Mouse (Mus musculus) hindbrain, postnatal 0 days (tissue): ENCODE measurements around the gene Kcnj6. TPM values are rescaled to one million over a fixed set of nuclear protein-coding genes. Genes with fewer than 3 reads are reported as not detected.

Experiments
- ATAC-seq: fragments of 200-750 bp; cut with Nextera tagmentation; 2 replicates; pipeline ENCODE4 v1.8.0; 2017; ENCODE audit warnings: mild to moderate bottlenecking, moderate TSS enrichment, moderate library complexity
- DNase-seq: peaks from one replicate; pipeline ENCODE4 v3.0.0-alpha.2; 2015; ENCODE audit warnings: low spot score
- H3K27ac ChIP-seq: fragments of 300-500 bp; sonication (generic); 2 replicates; pipeline ENCODE4 v1.5.1; 2014; ENCODE audit warnings: mild to moderate bottlenecking
- H3K27me3 ChIP-seq: fragments of 300-500 bp; sonication (generic); 2 replicates; pipeline ENCODE4 v1.6.1; 2014; ENCODE audit warnings: low read length, mixed read lengths; ENCODE audit not compliant: insufficient read depth
- H3K36me3 ChIP-seq: fragments of 300-500 bp; sonication (generic); 2 replicates; pipeline ENCODE4 v1.6.1; 2014; ENCODE audit warnings: low read length, mixed read lengths; ENCODE audit not compliant: insufficient read depth
- H3K4me1 ChIP-seq: fragments of 300-500 bp; sonication (generic); 2 replicates; pipeline ENCODE4 v1.6.1; 2014; ENCODE audit warnings: antibody characterized with exemption, low read length, mixed read lengths; ENCODE audit not compliant: insufficient read depth
- H3K4me2 ChIP-seq: fragments of 300-500 bp; sonication (generic); 2 replicates; pipeline ENCODE4 v1.6.1; 2014; ENCODE audit warnings: low read depth, mild to moderate bottlenecking, low read length, moderate library complexity, mixed read lengths
- H3K4me3 ChIP-seq: fragments of 300-500 bp; sonication (generic); 2 replicates; pipeline ENCODE4 v1.5.1; 2014; ENCODE audit warnings: low read length
- H3K9ac ChIP-seq: fragments of 300-500 bp; sonication (generic); replicated peaks from 2 replicates; pipeline ENCODE4 v1.6.1; 2014; ENCODE audit warnings: mild to moderate bottlenecking, low read length, moderate library complexity, mixed read lengths
- H3K9me3 ChIP-seq: fragments of 300-500 bp; sonication (generic); 2 replicates; pipeline ENCODE4 v1.6.1; 2016; ENCODE audit warnings: low read length, mixed read lengths
- CTCF ChIP-seq: IDR thresholded peaks from 2 replicates; pipeline ENCODE4 v1.5.1; 2016; ENCODE audit warnings: antibody characterized with exemption, control low read depth, low read depth
- WGBS: fragments of 180-500 bp; shearing (Covaris S2); extraction: QIAGEN DNeasy Blood & Tissue Kit; methylation state at CpG from one replicate; pipeline ENCODE4 v1.1.7; 2014; 5-methylcytosine and 5-hydroxymethylcytosine counted together
- polyA plus RNA-seq: library from polyadenylated mRNA; unstranded; fragments of >200 nt; fragmentation: Nextera tagmentation; extraction: Ambion mirVana; gene quantifications from 2 replicates; pipeline ENCODE4 v1.2.1, GENCODE M21; 2015
- total RNA-seq: library from RNA; depleted of rRNA; stranded (reverse); fragments of >200 nt; gene quantifications from 2 replicates; pipeline ENCODE4 v1.2.3, GENCODE M21; 2014

Kcnj6 gene
- total and polyA plus RNA-seq, 2 experiments from 2014 or later = 4.3 to 18.3 TPM

DNA sequence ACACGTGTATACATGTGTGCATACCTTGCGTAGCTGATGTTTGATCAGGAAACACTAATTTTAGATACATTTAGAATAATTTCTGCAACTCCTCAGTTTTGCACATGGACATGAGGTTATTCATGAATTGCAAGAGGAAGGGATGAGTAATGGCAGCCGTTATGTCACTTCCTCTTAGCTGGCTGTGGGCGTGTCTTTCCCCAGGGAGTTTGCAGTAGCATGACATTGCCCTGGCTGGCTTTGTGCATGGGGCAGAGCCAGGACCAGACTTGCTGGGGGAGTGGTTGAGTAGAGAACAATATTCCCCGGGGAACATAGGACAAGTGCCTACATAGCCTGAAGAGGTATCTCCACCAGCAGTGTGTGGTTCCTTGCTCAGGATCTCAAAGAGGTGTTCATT is 134.0 kb downstream of the Kcnj6 start:
- Histone ChIP-seq H3K9me3 (no peaks in the 10 kb centered on the region), H3K4me2 (no peak overlapping the region), H3K36me3 (no peaks in the 10 kb centered on the region), H3K9ac (no peak overlapping the region), H3K4me3 (no peak overlapping the region), H3K27me3 (no peaks in the 10 kb centered on the region), H3K27ac (no peak overlapping the region), H3K4me1 (no peaks in the 10 kb centered on the region)
- TF ChIP-seq CTCF = no peak
- DNase-seq = no peak
- no peak for ATAC-seq
- WGBS = 90% methylated on average over 5 of the region's 5 CpGs

DNA sequence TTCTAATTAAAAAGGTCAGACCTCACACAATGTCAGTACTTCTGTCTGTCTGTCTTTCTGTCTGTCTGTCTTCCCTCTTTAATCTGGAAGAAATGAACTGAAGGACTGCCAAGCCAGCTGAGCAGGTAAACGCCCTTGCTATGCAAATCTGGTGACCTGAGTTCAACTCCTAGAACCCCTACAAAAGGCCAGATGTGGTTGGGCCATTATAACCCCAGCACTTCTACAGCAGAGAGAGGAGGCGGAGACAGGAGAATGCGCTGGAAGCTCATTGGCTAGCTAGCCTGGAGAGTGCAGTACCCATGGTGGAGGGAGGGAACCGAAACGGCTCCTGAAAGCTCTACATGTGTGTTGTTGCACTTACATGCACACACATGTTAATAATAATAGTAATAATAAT is 141.5 kb downstream of the Kcnj6 start:
- no peak for TF ChIP-seq CTCF
- H3K36me3 ChIP-seq = no peaks in the 10 kb centered on the region
- no peak overlapping the region for H3K27ac ChIP-seq
- H3K4me2 ChIP-seq = no peak overlapping the region
- H3K27me3 ChIP-seq = no peaks in the 10 kb centered on the region
- H3K9me3 ChIP-seq = no peaks in the 10 kb centered on the region
- no peaks in the 10 kb centered on the region for H3K4me1 ChIP-seq
- no peak overlapping the region for H3K9ac ChIP-seq
- 86% methylated on average over 5 of the region's 5 CpGs for WGBS
- DNase-seq (no peak), ATAC-seq (no peak)
- no peak overlapping the region for H3K4me3 ChIP-seq

- no peak for TF ChIP-seq CTCF
- WGBS = 62% methylated on average over 19 of the region's 19 CpGs
Measured at GRCm38 (mm10) chr16:94852407-94853160, 144.9 kb downstream of the Kcnj6 start.

GRCm38 (mm10) chr16:94850393-94850792 is 147.1 kb downstream of the Kcnj6 start:
- Histone ChIP-seq H3K9me3 (no peaks in the 10 kb centered on the region), H3K4me1 (no peaks in the 10 kb centered on the region), H3K9ac (no peak overlapping the region), H3K27ac (no peak overlapping the region), H3K27me3 (no peaks in the 10 kb centered on the region), H3K36me3 (no peaks in the 10 kb centered on the region), H3K4me3 (no peak overlapping the region), H3K4me2 (0 out of 2 replicates have a peak overlapping the region, but pooled peaks have one; percentile 5)
- no peak for DNase-seq
- ATAC-seq = peak; percentile 27; the same call in 1 of the 2 replicates
- TF ChIP-seq CTCF = no peak
- WGBS = 28% methylated on average over 14 of the region's 14 CpGs

More at GRCm38 (mm10) chr16:94852407-94853160, 144.9 kb downstream of the Kcnj6 start:
- no peak overlapping the region for H3K27ac ChIP-seq
- H3K9me3 ChIP-seq = no peaks in the 10 kb centered on the region
- no peak overlapping the region for H3K4me3 ChIP-seq
- H3K36me3 ChIP-seq = no peaks in the 10 kb centered on the region
- H3K4me1 ChIP-seq = no peaks in the 10 kb centered on the region
- no peak overlapping the region for H3K9ac ChIP-seq
- no peaks in the 10 kb centered on the region for H3K27me3 ChIP-seq
- H3K4me2 ChIP-seq = no peak overlapping the region
- DNase-seq (no peak), ATAC-seq (no peak)

DNA sequence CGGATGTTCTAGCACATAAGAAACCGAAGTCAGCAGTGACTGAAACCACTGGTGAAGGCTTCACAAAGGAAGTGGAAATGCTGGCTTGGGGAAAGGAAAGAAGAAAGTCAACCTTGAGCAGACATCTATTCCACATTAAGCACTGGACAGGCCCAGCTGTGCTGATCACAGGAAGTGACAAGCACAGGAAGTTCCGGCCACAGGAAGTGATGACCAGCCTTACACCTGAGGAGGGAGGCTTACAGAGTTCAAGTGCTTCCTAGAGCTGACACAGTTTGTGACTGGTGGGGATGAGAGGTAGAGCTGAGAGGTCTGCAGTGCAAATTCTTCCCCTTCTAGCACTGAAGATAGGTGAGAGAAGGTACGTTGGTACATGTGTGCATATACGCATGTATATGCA is 151.5 kb downstream of the Kcnj6 start:
- H3K4me2 ChIP-seq = no peak overlapping the region
- no peak overlapping the region for H3K27ac ChIP-seq
- DNase-seq (no peak), ATAC-seq (no peak)
- H3K27me3 ChIP-seq = no peaks in the 10 kb centered on the region
- 92% methylated on average over 5 of the region's 5 CpGs for WGBS
- H3K36me3 ChIP-seq = no peaks in the 10 kb centered on the region
- no peaks in the 10 kb centered on the region for H3K4me1 ChIP-seq
- H3K4me3 ChIP-seq = no peak overlapping the region
- no peak overlapping the region for H3K9ac ChIP-seq
- TF ChIP-seq CTCF = no peak
- H3K9me3 ChIP-seq = no peaks in the 10 kb centered on the region

DNA sequence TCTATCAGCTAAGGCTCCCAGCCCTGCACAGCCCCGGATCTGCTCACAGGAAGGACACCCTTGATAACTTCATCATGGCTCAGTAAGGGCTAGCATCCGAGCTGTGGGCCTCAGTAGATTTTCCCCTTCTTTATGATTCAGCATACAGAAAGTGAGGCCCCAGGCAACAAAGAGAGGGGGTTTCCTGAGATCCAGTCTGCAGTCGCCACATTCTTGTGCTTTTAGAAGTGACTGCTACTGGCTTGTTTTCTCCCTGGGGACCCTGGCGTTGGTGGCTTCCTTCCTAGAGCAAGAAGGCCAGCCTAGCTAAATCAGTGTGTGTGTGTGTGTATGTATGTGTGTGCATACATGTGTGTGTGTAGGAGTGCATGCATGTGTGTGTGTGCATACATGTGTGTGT is 152.7 kb downstream of the Kcnj6 start:
- H3K9me3 ChIP-seq = no peaks in the 10 kb centered on the region
- no peaks in the 10 kb centered on the region for H3K36me3 ChIP-seq
- H3K27ac ChIP-seq = no peak overlapping the region
- H3K9ac ChIP-seq = no peak overlapping the region
- H3K4me3 ChIP-seq = no peak overlapping the region
- WGBS = 46% methylated on average over 4 of the region's 4 CpGs
- no peaks in the 10 kb centered on the region for H3K4me1 ChIP-seq
- no peak overlapping the region for H3K4me2 ChIP-seq
- H3K27me3 ChIP-seq = no peaks in the 10 kb centered on the region
- no peak for TF ChIP-seq CTCF
- DNase-seq = no peak
- no peak for ATAC-seq

DNA sequence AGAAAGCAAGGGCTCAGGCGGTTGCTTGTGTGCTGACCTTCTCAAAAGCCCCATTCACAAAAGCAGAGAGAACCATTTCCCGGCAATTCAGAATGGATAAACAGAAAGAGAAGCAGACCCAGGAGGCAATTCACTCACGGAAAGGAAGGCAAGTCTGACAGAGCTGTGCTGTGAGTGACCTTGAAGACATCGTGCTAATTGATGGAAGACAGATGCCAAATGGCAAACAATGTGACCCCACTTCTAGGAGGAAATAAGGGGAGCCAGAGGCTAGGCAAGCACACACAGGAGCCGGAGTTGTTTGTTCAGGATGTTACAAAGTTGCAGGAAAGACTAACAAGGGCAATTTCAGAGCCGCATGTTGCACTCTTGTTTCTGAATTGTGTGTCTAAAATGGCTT is 158.1 kb downstream of the Kcnj6 start:
- ATAC-seq (no peak), DNase-seq (no peak)
- Histone ChIP-seq H3K27ac (no peak overlapping the region), H3K4me2 (no peak overlapping the region), H3K9me3 (no peaks in the 10 kb centered on the region), H3K4me3 (no peak overlapping the region), H3K27me3 (no peaks in the 10 kb centered on the region), H3K4me1 (no peaks in the 10 kb centered on the region), H3K9ac (no peak overlapping the region), H3K36me3 (no peaks in the 10 kb centered on the region)
- 43% methylated on average over 6 of the region's 6 CpGs for WGBS
- TF ChIP-seq CTCF = no peak
